Mouse (Mus musculus): ENCODE data around the gene Chrnb4. TPM values are rescaled to one million over a fixed set of nuclear protein-coding genes. Genes with fewer than 3 reads are reported as not detected.

The Chrnb4 gene
- under 1 TPM in 1 of 2 experiments, not detected in 1; 0.19 TPM for total RNA-seq (2021)
- long read RNA-seq, experiment 1: 0 reads
- long read RNA-seq, experiment 2: 0 reads

DNA sequence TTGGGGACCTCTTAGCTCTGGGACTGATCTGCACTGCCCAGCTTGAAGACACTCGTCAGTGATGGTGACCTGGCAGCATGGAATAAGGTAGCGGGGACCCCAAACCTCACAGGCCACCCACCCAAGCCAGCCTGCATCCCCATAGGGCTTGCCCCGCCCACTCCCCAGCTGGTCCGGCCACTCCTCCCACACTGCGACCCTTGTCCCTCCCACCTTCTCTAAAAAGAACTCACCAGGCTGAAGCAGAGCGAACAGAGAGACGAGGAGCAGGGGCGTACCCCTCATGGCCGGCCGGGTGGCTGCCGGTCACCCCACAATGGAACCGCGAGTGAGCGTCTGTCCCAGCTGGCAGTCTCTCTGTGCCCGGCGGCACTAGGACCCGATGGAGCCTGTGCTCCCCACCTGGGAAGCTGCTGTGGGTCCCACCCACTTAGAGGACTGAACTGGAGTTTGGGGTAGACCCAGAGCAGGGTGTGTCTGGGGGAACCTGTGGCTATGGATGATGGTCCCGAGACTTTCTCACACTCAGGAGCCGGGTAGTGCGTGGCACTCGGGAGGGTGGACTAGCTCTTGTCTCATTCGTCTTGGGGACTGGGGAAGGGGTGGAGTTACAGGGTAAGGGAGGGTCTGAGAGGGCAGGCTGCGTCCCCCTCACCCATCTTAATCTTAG is at the start of gene Chrnb4:
Gene Chrnb4, minus strand, starts transcription at position 569 of the 670 bp plus-strand sequence.
- intact Hi-C loops (cut with DNase I): loop anchor here (5.0 kb wide), 1 partner anchor 64 kb away; no protein-coding TSS in a partner anchor
- no peak for DNase-seq (ENCODE audit: low spot score in 2 of 2)

DNA sequence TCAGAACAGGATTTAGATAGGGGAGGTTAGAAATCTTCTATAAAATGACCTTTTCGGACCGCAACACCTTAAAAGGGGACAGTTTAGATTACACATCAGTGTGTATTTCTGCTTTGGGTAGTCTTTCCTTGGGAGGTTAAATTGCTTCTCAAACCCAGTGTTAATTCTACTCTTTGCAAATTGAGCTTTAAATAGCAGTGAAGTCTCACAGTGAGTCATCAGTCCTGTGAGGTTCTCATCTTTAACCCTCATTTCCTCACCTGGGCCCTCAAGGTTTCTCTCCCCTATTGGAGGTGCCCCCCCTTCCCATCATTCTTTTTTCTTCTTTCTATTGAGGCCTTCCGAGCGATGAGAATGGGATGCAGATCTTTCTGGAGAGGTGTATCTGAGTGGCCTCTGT is 48.3 kb upstream of the Chrnb4 start:
- intact Hi-C loops (cut with DNase I): no loop called here
- no peak for DNase-seq (ENCODE audit: low spot score in 2 of 2)

DNA sequence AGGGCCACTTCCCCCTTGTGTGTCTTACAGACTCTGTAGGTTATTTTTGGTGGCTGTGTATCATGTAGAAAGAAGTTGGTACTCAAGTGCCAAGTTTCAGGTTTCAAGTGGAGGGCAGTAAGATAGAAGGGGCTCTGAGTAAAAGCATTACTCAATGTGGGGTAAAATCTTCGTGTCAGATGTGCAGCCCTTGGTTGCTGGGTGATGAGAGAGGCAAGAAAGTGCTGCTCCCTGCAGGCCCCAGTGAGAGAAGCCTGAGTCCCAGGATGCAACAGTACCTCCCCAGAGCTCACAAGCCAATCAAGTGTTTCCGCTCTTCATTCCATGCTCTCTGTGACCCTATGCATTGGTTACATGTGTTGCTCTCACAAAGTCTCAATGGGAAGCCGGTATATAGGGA is 47.5 kb upstream of the Chrnb4 start:
- intact Hi-C loops (cut with DNase I): no loop called here
- no peak for DNase-seq (ENCODE audit: low spot score in 2 of 2)

DNA sequence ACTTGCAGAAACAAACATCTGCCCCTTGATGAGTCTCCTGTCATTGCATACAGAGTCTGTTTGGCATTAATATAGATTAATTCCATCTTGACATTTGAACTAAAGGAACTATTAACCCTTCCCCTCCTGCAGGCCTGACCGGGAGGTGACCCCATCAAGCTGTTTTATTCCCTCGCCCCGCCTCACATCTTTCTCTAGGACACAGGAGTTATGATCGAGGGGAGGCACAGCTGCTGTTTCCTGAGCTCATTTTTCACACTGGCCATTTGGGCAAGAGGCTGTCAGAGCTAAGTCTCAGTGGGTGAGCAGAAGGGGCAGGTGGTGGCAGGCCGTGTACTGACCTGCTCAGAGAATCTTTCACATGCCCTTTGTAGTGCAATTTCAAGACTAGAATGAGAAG is 41.6 kb upstream of the Chrnb4 start:
- intact Hi-C loops (cut with DNase I): no loop called here
- no peak for DNase-seq (ENCODE audit: low spot score in 2 of 2)

DNA sequence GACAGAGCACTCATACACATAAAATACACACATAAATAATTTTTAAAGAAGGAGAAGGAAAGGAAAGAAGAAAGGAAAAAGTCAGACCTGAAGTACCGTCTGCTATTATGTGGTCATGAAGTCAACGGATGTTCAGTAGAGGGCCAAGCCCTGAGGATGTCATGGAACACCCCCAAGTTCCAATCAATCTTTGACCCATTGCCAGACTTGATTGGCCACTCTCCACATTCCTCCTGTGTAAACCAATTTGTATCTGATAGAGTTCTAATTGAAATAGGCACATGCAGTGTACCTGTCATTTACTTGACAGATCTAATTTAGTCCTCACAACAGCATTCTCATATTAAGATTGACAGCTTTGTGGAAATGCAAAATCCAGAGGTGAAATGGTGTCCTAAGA is 40.6 kb upstream of the Chrnb4 start:
- intact Hi-C loops (cut with DNase I): no loop called here
- DNase-seq (ENCODE audit: low spot score in 2 of 2): no peak

DNA sequence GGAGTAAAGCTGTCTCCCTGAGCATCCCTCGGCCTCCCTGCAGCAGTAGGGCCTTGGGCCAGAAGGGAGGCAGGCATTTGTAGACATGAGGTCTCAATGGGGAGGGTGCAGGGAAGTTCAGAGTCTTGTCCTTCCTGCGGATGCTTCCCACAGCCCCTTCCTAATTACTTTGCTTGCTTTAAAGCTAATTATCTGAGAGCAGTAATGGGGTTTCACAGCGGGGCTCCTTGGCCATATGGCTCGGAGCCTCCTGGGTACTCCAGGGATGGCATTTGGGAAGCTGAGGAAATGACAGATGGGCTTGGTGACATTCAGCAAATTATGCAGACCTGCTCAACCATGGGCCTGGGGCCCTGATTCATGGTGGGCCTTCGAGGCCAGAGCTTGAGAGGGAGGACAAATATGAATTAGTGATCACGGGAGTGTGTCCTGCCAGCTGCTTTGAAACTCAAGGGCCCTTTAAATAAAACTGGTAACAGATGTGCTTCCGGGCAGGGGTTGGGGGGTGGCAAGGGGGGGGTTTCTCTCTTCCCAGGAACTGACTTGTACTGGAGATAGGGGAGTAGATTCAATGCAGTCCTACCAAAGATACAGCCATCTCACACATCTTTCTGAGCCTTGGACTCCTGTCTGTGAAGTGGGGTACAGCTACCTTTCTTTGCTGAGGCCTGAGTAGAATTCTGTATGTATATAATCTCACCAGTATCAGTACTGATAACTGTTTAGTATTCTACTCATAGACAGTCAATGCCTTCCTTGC is 34.8 kb upstream of the Chrnb4 start:
- intact Hi-C loops (cut with DNase I): no loop called here
- DNase-seq (ENCODE audit: low spot score in 2 of 2): no peak

DNA sequence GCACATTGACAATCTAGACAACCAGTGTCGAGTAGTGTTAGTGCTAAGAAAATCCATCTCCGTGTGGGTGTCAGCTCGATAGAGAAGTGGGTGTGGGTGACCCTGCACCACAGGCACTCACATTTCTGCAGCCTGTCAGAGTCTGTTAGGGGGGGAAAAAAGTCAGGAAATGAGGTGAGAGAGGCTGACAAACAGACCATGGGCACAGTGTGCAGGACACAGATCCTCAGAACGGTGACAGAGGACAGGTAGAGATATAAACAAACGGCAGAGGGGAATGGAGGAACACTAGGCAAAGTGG is 19.3 kb upstream of the Chrnb4 start:
- DNase-seq (ENCODE audit: low spot score in 2 of 2): no peak

DNA sequence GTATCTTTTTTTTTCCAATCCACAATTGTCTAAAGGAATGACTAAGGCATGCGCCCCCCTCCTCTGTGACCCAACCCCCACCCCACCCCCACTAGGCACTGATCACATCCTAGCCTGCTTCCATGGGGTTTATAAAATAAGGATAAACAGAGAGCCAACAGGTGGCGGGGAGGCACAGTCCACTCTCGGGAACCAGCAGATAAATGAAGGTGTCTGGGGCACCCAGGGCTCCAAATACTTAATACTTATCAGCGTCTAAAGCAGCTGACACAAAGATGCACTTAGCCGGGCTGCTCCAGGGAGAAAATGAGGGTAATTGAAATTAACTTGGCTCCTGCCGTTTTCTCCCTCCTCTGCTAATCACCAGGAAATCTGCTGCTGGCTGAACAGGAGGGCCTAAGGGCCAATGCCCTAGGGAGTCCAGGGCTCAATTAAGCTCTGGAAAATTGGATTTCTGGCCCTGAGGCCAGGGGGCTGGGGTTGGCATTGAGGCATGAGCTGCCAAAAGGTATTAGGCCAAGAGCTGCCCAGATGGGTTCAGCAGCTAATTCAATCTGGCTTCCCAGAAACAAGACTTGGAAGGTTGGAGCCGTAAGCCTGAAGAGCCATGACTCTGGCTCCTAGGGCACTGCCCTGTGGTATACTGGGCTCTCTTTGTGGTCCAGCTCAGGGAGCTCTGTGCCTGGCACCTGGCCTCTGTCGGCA is 18.8 kb upstream of the Chrnb4 start:
- intact Hi-C loops (cut with DNase I): no loop called here
- DNase-seq (ENCODE audit: low spot score in 2 of 2): peak in 1 of 2 experiments; percentile 8

More for the DNA sequence above, 19.3 kb upstream of the Chrnb4 start:
- intact Hi-C loops (cut with DNase I): no loop called here

DNA sequence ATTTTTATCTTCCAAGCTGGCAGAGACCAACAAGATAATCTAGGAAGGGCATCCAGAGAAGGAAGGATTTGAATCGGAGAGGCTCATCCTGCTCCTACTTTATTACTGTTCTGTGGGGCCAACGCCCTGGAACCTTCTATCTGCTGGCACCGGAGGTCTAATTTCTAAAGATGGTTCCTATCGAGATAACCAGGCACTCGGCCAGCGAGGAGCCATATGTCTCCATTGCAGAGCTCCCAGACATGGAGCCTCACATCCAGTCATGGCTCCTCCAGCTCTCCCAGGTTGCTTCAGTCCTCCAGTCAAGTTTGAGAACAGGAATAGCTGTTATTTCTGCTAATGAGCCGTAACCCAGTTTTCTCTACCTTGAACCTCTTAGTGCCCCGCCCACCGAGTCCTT is 16.7 kb upstream of the Chrnb4 start:
- intact Hi-C loops (cut with DNase I): no loop called here
- DNase-seq (ENCODE audit: low spot score in 2 of 2): no peak

DNA sequence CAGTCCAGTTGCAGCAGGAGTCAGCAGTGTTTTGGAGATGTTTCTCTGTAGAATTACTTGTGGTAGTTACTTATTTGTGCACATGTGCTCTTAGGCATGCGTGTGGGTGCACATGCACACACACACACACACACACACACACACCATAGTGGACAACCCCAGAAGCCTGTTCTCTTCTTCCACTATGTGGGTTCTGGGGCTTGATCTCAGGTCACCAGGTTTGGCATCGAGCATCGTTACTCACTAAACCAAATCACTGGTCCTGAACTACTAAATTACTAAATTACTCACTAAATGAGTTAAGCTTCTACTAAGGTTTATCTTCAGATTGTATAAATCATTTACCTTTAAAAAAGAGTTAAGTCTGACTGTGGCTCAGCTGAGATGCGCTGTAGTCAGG is 9.5 kb upstream of the Chrnb4 start:
- intact Hi-C loops (cut with DNase I): no loop called here
- no peak for DNase-seq (ENCODE audit: low spot score in 2 of 2)

DNA sequence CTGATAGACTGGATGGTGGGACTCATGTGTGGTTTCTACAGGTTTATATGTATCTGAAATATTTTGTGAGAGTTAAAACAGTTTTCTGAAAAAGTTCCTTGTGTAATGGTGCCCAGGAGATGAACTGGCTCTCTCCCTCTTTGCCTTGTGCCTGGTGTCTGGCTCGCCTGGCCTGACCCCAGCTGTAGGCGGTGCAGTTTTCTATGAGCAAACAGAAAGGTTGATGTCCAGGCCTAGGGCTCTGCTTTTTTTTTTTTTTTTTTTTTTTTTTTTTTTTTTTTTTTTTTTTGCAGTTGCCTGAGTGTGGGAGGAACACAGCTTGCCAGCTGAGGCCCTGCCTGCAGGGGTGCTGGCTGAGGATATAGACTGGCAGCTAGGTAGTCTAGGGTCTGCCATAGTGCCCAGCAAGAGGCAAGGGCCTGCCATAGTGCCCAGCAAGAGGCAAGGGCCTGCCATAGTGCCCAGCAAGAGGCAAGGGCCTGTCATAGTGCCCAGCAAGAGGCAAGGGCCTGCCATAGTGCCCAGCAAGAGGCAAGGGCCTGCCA is 6.9 kb upstream of the Chrnb4 start:
- DNase-seq (ENCODE audit: low spot score in 2 of 2): no peak
- intact Hi-C loops (cut with DNase I): no loop called here

DNA sequence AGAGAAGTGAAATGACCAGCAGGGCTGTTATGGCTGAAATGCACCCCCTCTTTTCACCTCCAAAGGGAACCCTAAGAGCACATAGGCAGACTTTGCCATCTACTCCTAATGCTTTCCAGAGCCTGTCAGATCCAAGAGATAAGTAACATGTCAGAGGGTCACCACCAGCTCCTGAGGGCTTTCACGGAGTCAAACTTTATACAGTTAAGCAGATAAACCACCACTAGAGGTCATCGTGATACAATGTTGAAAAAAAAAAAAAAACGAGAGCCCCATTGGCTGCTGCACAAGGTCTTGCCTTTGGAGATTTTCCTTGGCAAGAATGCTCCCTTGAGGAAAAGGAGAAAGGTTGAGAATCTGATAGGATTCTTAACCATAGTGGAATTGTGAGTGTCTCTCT is 1.8 kb downstream of the Chrnb4 start:
- intact Hi-C loops (cut with DNase I): loop anchor here (5.0 kb wide), 1 partner anchor 66 kb away; no protein-coding TSS in a partner anchor

DNA sequence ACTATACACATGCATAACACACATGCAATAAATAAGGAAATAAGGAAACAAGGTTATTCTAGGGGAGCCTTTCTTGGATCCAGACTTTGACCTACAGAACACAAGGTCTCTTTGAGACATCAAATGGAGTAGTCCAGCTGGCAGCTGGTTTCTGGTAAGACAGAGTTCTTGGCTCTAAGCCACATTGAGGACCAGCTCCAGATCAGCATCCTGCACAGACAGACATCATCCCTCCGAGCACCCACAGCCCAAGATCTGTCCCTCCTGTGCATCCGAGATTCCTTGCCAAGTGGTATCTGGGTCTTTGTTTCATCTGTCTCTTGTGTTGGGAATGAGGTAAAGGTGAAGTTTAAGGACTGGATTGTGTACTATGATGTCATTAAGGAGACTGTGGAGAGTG is 3.6 kb downstream of the Chrnb4 start:
- intact Hi-C loops (cut with DNase I): loop anchor here (5.0 kb wide), 1 partner anchor 67 kb away; no protein-coding TSS in a partner anchor
- DNase-seq (ENCODE audit: low spot score in 2 of 2): no peak

More for the DNA sequence above, 1.8 kb downstream of the Chrnb4 start:
- no peak for DNase-seq (ENCODE audit: low spot score in 2 of 2)

DNA sequence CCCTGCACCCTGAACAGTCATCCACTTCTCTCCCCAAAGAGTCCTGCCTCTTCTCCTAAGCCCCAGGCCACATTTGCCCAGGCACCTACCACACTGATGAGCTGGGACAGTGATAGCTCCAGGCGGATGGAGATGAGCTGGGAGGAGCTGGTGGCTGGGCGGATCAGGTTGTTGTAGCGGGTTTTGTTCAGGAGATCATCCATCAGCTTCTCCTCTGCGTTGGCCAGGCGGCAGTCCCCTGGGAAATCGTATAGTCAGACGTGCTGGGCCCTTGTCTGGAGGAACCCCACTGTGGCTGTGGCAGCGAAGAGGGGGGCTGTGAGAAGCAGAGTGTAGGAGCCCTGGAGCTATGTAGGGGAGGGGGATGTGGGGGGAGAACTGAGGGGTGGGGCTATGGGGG is 4.9 kb downstream of the Chrnb4 start:
- no peak for DNase-seq (ENCODE audit: low spot score in 2 of 2)
- intact Hi-C loops (cut with DNase I): no loop called here

DNA sequence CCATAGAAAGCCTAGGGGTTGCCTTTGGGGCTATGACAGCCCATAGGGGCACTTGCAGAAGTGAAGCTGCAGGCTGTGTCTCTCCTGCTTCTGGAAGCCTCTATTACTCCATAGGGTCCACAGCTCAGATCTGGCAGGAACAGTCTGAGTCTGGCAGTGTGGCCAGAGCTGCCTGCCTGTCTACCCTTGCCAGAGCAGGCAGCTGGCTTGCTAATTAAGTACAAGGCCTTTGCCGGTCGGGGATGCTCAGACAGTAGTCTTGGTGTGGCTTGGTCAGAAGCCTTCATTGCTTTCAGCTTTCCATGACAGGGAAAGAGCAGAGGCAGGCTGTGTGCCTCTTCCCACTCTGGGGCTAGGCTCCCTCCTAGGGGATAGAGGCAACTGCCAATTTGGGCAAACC is 7.2 kb downstream of the Chrnb4 start:
- DNase-seq (ENCODE audit: low spot score in 2 of 2): peak in 1 of 2 experiments; percentile 14

DNA sequence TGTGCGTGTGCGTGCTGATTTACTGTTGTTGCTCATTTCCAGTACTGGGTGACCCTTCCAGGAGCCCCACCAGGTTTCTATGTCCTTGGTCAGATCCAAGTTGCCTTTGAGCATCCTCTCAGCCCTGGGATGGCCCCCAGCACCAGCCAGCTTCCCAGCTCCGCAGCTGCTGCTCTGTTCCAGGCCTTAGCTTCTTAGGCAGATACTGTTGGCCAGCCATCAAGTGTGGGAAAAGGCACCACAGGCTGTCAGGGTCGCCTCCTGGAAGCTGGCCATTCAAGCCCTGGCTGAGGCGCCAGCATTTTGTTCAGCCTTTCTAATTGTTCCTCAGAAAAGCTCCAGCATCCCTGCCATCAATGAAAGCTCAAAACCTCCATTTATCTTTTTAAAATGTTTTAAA is 8.6 kb downstream of the Chrnb4 start:
- peak in 1 of 2 experiments; percentile 20 for DNase-seq (ENCODE audit: low spot score in 2 of 2)
- intact Hi-C loops (cut with DNase I): no loop called here

More for the DNA sequence above, 7.2 kb downstream of the Chrnb4 start:
- intact Hi-C loops (cut with DNase I): no loop called here

DNA sequence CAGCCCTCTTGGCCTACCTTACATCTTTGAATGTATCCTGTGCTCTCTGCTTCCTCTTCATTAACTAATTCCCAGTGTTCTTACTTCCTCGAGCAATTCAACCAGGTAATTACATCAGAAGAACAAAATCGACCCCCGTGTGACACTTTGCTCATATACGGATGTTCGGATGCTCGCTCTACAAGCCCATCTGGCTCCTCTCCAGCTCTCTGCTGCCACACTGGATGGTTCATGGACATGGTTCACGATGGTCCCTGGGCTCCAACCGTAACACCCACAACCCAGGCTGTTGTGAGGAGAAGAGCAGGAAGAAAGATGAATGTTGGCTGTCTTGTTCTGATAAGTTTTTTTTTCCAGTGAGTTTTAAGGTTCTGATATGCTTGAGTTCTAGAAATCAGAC is 9.6 kb downstream of the Chrnb4 start:
- DNase-seq (ENCODE audit: low spot score in 2 of 2): no peak
- intact Hi-C loops (cut with DNase I): no loop called here

DNA sequence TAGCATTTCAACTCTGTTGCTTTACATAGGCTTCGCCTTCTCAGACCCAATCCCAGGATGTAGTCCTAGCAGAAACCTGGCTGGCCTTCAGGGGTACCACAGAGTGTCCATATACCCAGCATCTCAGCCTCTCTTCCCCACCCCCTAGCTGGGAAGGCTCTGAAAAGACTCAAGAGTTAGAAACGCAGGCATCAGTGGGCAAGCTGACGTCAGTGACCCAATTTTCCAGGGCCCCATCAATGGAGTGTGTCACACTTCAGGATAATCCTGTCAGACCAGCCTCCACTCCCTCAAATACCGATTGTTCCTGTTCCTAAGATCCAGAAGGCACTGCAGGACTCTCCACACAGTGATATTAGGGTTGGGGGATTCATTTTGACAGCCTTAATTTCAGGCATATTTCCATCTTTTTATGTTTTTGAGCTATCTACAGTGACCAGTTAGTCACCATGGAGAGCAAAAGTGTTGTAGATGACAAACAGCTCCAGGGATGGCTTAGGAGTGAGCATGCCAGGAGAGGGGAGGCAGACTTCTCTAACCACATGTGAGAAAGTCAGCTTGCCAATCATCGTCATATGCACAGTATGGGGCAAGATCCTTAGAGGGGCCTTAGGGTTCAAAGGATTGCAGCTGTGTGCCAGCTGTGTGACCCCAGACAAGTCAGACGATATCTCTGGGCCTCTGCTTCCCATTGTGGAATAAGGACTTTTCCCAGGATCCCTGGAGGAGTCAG is 17.0 kb downstream of the Chrnb4 start:
- peak in 1 of 2 experiments; percentile 31 for DNase-seq (ENCODE audit: low spot score in 2 of 2)
- intact Hi-C loops (cut with DNase I): no loop called here

DNA sequence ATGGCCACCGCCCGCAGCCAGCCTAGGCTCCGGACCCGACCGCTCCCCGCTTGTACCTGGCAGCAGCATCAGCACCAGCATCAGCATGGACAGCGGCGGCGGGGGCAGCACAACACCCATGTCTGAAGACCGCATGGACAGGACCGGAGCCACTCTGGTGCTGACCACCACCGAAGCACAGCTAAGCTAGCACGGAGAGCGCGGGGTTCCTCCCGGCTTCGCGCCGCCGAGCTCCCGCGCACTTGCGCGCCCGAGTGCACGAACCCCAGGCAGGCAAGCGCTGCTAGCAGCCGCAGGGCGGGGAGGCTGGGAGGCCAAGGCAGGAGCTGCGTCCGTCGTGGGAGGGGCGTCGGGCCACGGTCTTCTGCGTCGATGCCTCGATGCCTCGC is 22.3 kb downstream of the Chrnb4 start, which contains the start of gene Chrna3:
Gene Chrna3, minus strand, starts transcription at position 288 of the 389 bp plus-strand sequence.
- intact Hi-C loops (cut with DNase I): no loop called here
- no peak for DNase-seq (ENCODE audit: low spot score in 2 of 2)
